Mouse (Mus musculus) liver, adult 2 months (tissue): ENCODE results near the gene Shmt2.

Source experiments
- CTCF ChIP-seq: fragments of 200-500 bp; IDR thresholded peaks from 2 replicates; pipeline ENCODE4 v1.5.1; 2011; ENCODE audit warnings: low read depth, low read length, control low read depth
- POLR2A ChIP-seq: fragments of 200-500 bp; IDR thresholded peaks from 2 replicates; pipeline ENCODE4 v1.6.1; 2011; ENCODE audit warnings: low read length, control low read depth; ENCODE audit not compliant: insufficient read depth; ENCODE audit errors: extremely low read depth

DNA sequence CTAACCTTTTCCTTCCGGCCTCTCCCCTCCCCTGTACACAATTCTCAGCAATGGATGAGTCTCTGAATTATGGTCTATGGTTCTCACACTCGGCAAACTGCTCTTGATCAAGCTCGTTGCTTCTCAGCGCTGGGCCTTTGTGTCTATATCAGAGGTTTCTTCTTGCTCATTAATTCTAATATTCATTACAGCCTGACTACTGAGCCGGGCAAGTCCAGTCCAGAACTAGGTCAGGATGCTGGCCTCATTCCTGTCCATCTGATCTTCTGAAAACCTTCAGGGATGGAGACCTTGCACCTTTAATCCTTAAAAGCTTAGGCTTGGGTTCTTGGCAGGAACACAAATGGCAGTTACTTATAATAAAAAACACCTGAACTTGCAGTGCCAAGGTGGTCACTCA is 22.7 kb downstream of the Shmt2 start:
- no peak for TF ChIP-seq CTCF
- TF ChIP-seq POLR2A: no peak
